Mouse (Mus musculus): ENCODE results near the gene Alas2. TPM values are rescaled to one million over a fixed set of nuclear protein-coding genes. Genes with fewer than 3 reads are reported as not detected.

Alas2 gene
- total RNA-seq, 2 experiments from 2014 or later = 23.4 to 73.6 TPM

DNA sequence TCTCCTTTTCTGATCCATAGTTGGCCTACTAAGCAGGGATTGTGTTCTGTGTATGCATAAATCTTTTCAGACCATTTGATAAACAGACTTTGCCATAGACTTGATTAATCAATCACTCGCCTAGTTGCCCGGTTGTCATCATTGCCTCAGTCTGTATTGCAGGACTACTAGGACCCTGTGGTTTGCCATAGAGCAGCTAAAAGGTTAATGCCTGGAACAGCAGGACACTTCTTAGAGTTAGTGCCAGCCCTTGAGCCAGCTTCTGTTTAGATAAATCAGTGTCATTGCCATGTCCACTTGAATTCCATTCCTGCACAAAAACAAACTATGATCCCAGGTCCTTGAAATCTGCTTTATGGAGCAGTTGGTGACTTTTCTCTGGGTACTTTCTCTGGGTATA lies 51.7 kb downstream of the Alas2 start:
- DNase-seq (ENCODE audit: low spot score in 2 of 2) = no peak

Small RNA genes lying within 50 kb of the gene (microRNA-seq; reads per million reads assigned to microRNA genes)
- 0 reads per million in 2 experiments for gene Mir3620 (ENCODE audit: borderline number of aligned reads in 2 of 2)

Other genes with a start within 250 kb of the Alas2 start
- gene Tmem29, start 88.2 kb upstream of the Alas2 start, total RNA-seq (2021) = 10 to 100 TPM; 19.1 to 24.0 TPM
- 10 to 100 TPM in 1 of 2 experiments, 1 to 10 TPM in 1; 8.9 to 10.6 TPM for gene Pfkfb1, start 40.9 kb downstream of the Alas2 start, total RNA-seq (2021)
- 10 to 100 TPM; 11.8 to 13.6 TPM for gene Apex2, start 42.5 kb downstream of the Alas2 start, total RNA-seq (2021)
- gene Tro, start 110.2 kb downstream of the Alas2 start, total RNA-seq (2021) = 10 to 100 TPM in 1 of 2 experiments, 1 to 10 TPM in 1; 9.2 to 10.3 TPM

Data from adrenal gland, adult 18-20 months (tissue).